Mouse (Mus musculus): ENCODE results near the gene Trp53i13.

- TF ChIP-seq CTCF (IDR thresholded peaks at IDR 0.05; ENCODE audit: borderline replicate concordance, insufficient read depth, low read length) (no peak), POLR2A (IDR thresholded peaks at IDR 0.05; ENCODE audit: low read depth, low read length) (no peak)
These were observed 21.0 kb downstream of the Trp53i13 start for GRCm38 (mm10) chr11:77494782-77495181.
